Mouse (Mus musculus) right cerebral cortex, postnatal 10 days (tissue): ENCODE data around the gene Cox4i2.

ENCODE experiments used
- DNase-seq, 2 experiments: peaks; one replicate each; pipeline ENCODE4 v3.0.0; 2021; ENCODE audit warnings: low spot score in 2 of 2

Cox4i2 gene

GRCm38 (mm10) chr2:152799954-152800761 lies 46.2 kb downstream of the Cox4i2 start:
- DNase-seq = no peak

GRCm38 (mm10) chr2:152800762-152801113 lies 46.8 kb downstream of the Cox4i2 start:
- no peak for DNase-seq

- no peak for DNase-seq
Observed at GRCm38 (mm10) chr2:152802303-152802702, 48.3 kb downstream of the Cox4i2 start.

GRCm38 (mm10) chr2:152803081-152803480 lies 49.1 kb downstream of the Cox4i2 start:
- no peak for DNase-seq

- DNase-seq = no peak
Observed at GRCm38 (mm10) chr2:152804408-152805110, 50.6 kb downstream of the Cox4i2 start.

GRCm38 (mm10) chr2:152805111-152805490 lies 51.1 kb downstream of the Cox4i2 start:
- DNase-seq = no peak

- no peak for DNase-seq
Observed at GRCm38 (mm10) chr2:152806037-152806436, 52.1 kb downstream of the Cox4i2 start.

- DNase-seq = no peak
Observed at GRCm38 (mm10) chr2:152808178-152808577, 54.2 kb downstream of the Cox4i2 start.

GRCm38 (mm10) chr2:152810158-152810941 lies 56.4 kb downstream of the Cox4i2 start:
- no peak for DNase-seq

GRCm38 (mm10) chr2:152811336-152812165 lies 57.6 kb downstream of the Cox4i2 start:
- no peak for DNase-seq

GRCm38 (mm10) chr2:152813232-152813631 lies 59.3 kb downstream of the Cox4i2 start:
- no peak for DNase-seq

GRCm38 (mm10) chr2:152814213-152814874 lies 60.4 kb downstream of the Cox4i2 start:
- no peak for DNase-seq
